Mouse (Mus musculus) MEL (cell line): ENCODE measurements around the gene Ube2h. TPM values are rescaled to one million over a fixed set of nuclear protein-coding genes. Genes with fewer than 3 reads are reported as not detected.

Source experiments
- DNase-seq: peaks from one replicate; pipeline ENCODE4 v3.0.0; 2011; ENCODE audit warnings: low read depth, low spot score
- H3K27ac ChIP-seq: 2 replicates; pipeline ENCODE4 v1.5.1; 2012; ENCODE audit warnings: low read depth, mild to moderate bottlenecking, control low read depth, low read length, moderate library complexity; ENCODE audit not compliant: control insufficient read depth
- H3K27me3 ChIP-seq, 2 experiments: fragments of 150-350 bp in 1 of 2; sonication (generic) in 1 of 2; 2 replicates each; pipeline ENCODE4 v1.6.1; 2012; ENCODE audit warnings: low read length in 2 of 2, mild to moderate bottlenecking in 2 of 2, improper control_type of control experiment in 1 of 2, moderate library complexity in 1 of 2; ENCODE audit not compliant: insufficient read depth in 2 of 2, control insufficient read depth in 1 of 2
- H3K36me3 ChIP-seq, 2 experiments: 2 replicates each; pipeline ENCODE4 v1.6.1; 2012 to 2014; ENCODE audit warnings: low read length in 2 of 2, improper control_type of control experiment in 1 of 2, inconsistent platforms in 1 of 2, mild to moderate bottlenecking in 1 of 2; ENCODE audit not compliant: insufficient read depth in 2 of 2, control insufficient read depth in 1 of 2
- H3K4me1 ChIP-seq, 2 experiments: fragments of 150-350 bp in 1 of 2; sonication (generic) in 1 of 2; 2 replicates each; pipeline ENCODE4 v1.6.1; 2012; ENCODE audit warnings: low read length in 2 of 2, improper control_type of control experiment in 1 of 2, mild to moderate bottlenecking in 1 of 2; ENCODE audit not compliant: insufficient read depth in 2 of 2, control insufficient read depth in 1 of 2
- H3K4me3 ChIP-seq, 2 experiments: fragments of 150-350 bp in 1 of 2; sonication (generic) in 1 of 2; 2 replicates each; pipeline ENCODE4 v1.5.1; 2012; ENCODE audit warnings: low read depth in 2 of 2, low read length in 2 of 2, mild to moderate bottlenecking in 2 of 2, moderate library complexity in 2 of 2, control low read depth in 1 of 2, improper control_type of control experiment in 1 of 2; ENCODE audit not compliant: control insufficient read depth in 1 of 2, insufficient read depth in 1 of 2
- H3K79me2 ChIP-seq: 2 replicates; pipeline ENCODE4 v1.6.1; 2012; ENCODE audit warnings: mild to moderate bottlenecking, low read length, moderate library complexity; ENCODE audit not compliant: control insufficient read depth, poor library complexity, insufficient read depth
- H3K9ac ChIP-seq: 2 replicates; pipeline ENCODE4 v1.6.1; 2012; ENCODE audit warnings: low read depth, mild to moderate bottlenecking, control low read depth, low read length, moderate library complexity; ENCODE audit not compliant: control insufficient read depth, poor library complexity, severe bottlenecking
- H3K9me3 ChIP-seq: fragments of 150-350 bp; sonication (generic); replicated peaks from 2 replicates; pipeline ENCODE4 v1.6.1; 2012; ENCODE audit warnings: mild to moderate bottlenecking, low read length, improper control_type of control experiment, moderate library complexity; ENCODE audit not compliant: insufficient read depth
- BHLHE40 ChIP-seq: IDR thresholded peaks from 2 replicates; pipeline ENCODE4 v1.6.1; 2012; ENCODE audit warnings: low read depth, mild to moderate bottlenecking, inconsistent platforms, low read length, improper control_type of control experiment, borderline replicate concordance
- CHD2 ChIP-seq: IDR thresholded peaks from 2 replicates; pipeline ENCODE4 v1.6.1; 2011; ENCODE audit warnings: low read length, improper control_type of control experiment
- ELF1 ChIP-seq: IDR thresholded peaks from 2 replicates; pipeline ENCODE4 v1.6.1; 2014; ENCODE audit warnings: low read depth, mild to moderate bottlenecking, inconsistent platforms, low read length, improper control_type of control experiment, moderate library complexity
- EP300 ChIP-seq, 2 experiments: IDR thresholded peaks; 2 replicates each; pipeline ENCODE4 v1.6.1; 2011; ENCODE audit warnings: improper control_type of control experiment in 2 of 2, low read length in 2 of 2, low read depth in 1 of 2, mild to moderate bottlenecking in 1 of 2
- KAT2A ChIP-seq: conservative IDR thresholded peaks from 2 replicates; pipeline ENCODE4 v1.6.1; 2012; ENCODE audit warnings: low read depth, low read length, improper control_type of control experiment, inconsistent platforms
- MAFK ChIP-seq: IDR thresholded peaks from 2 replicates; pipeline ENCODE4 v1.6.1; 2011; ENCODE audit warnings: low read depth, mild to moderate bottlenecking, low read length, improper control_type of control experiment, borderline replicate concordance
- MAX ChIP-seq: IDR thresholded peaks from 2 replicates; pipeline ENCODE4 v1.6.1; 2011; ENCODE audit warnings: low read length, improper control_type of control experiment
- MXI1 ChIP-seq: IDR thresholded peaks from 2 replicates; pipeline ENCODE4 v1.6.1; 2011; ENCODE audit warnings: mild to moderate bottlenecking, low read depth, low read length, improper control_type of control experiment
- MYC ChIP-seq: IDR thresholded peaks from 2 replicates; pipeline ENCODE4 v1.6.1; 2011; ENCODE audit warnings: low read depth, mild to moderate bottlenecking, low read length, improper control_type of control experiment, moderate library complexity
- POLR2AphosphoS2 ChIP-seq: IDR thresholded peaks from 2 replicates; pipeline ENCODE4 v1.6.1; 2011; ENCODE audit warnings: low read length, improper control_type of control experiment
- RAD21 ChIP-seq: IDR thresholded peaks from 2 replicates; pipeline ENCODE4 v1.6.1; 2011; ENCODE audit warnings: mild to moderate bottlenecking, low read depth, low read length, improper control_type of control experiment
- RCOR1 ChIP-seq: IDR thresholded peaks from 2 replicates; pipeline ENCODE4 v1.6.1; 2012; ENCODE audit warnings: low read depth, mild to moderate bottlenecking, inconsistent platforms, low read length, improper control_type of control experiment
- TBP ChIP-seq: IDR thresholded peaks from 2 replicates; pipeline ENCODE4 v1.8.0; 2011; ENCODE audit warnings: low read depth, low read length, improper control_type of control experiment
- UBTF ChIP-seq: IDR thresholded peaks from 2 replicates; pipeline ENCODE4 v1.6.1; 2012; ENCODE audit warnings: low read depth, mild to moderate bottlenecking, inconsistent platforms, low read length, improper control_type of control experiment, moderate library complexity, borderline replicate concordance; ENCODE audit not compliant: insufficient read depth
- USF1 ChIP-seq: IDR thresholded peaks from 2 replicates; pipeline ENCODE4 v1.6.1; 2014; ENCODE audit warnings: low read depth, mild to moderate bottlenecking, inconsistent platforms, low read length, improper control_type of control experiment, moderate library complexity
- USF2 ChIP-seq, 2 experiments: IDR thresholded peaks; 2 replicates each; pipeline ENCODE4 v1.6.1; 2011 to 2012; ENCODE audit warnings: improper control_type of control experiment in 2 of 2, low read length in 2 of 2, borderline replicate concordance in 1 of 2, inconsistent platforms in 1 of 2, low read depth in 1 of 2, mild to moderate bottlenecking in 1 of 2; ENCODE audit not compliant: insufficient read depth in 1 of 2
- ZNF384 ChIP-seq: IDR thresholded peaks from 2 replicates; pipeline ENCODE4 v1.6.1; 2012; ENCODE audit warnings: low read depth, mild to moderate bottlenecking, inconsistent platforms, low read length, improper control_type of control experiment
- polyA plus RNA-seq, 2 experiments: library from polyadenylated mRNA; stranded (reverse) in 1 of 2; unstranded in 1 of 2; fragments of >175 nt in 1 of 2; fragments of >200 nt in 1 of 2; gene quantifications; 2 replicates each; pipeline versions ENCODE4 v1.2.1 to v1.2.4; 2012; ENCODE audit warnings: low replicate concordance in 2 of 2, low read depth in 1 of 2; ENCODE audit not compliant: insufficient read length in 2 of 2, insufficient read depth in 1 of 2, missing spikeins in 1 of 2
- total RNA-seq: library from RNA; depleted of rRNA; stranded (reverse); fragments of 300-350 nt; gene quantifications from 2 replicates; pipeline ENCODE4 v1.2.3, GENCODE M21; 2012

The Ube2h gene
- total and polyA plus RNA-seq, 3 experiments = 4.2 to 7.4 TPM; not detected in 1

- Histone ChIP-seq H3K9ac (no peak overlapping the region), H3K4me3 (no peak overlapping the region), H3K27ac (no peak overlapping the region)
- TF ChIP-seq BHLHE40 (peak; percentile 85), RCOR1 (no peak), MAX (0 out of 2 replicates have a peak, but pooled peaks have one; percentile 29), USF2 (IDR thresholded peaks at IDR 0.05; ENCODE audit: borderline replicate concordance in 1 of 2, insufficient read depth in 1 of 2, low read depth in 1 of 2, low read length in 2 of 2) (0 out of 4 replicates have a peak, but pooled peaks of 1 of the 2 experiments have one; percentile 36), RAD21 (no peak), TBP (peak; percentile 98), CHD2 (no peak), MAFK (0 out of 2 replicates have a peak, but pooled peaks have one; percentile 19), POLR2AphosphoS2 (no peak), UBTF (no peak), KAT2A (no peak), EP300 (IDR thresholded peaks at IDR 0.05; ENCODE audit: low read depth in 1 of 2, low read length in 2 of 2) (0 out of 4 replicates have a peak, but pooled peaks of 1 of the 2 experiments have one; percentile 21), MYC (0 out of 2 replicates have a peak, but pooled peaks have one; percentile 12), USF1 (peak; percentile 86), ELF1 (no peak)
- TF ChIP-seq, all 39 proteins: peak for 8
- H3K79me2 ChIP-seq = no peaks in the 10 kb centered on the region
- peak; percentile 40 for DNase-seq
- H3K4me1 ChIP-seq = peaks cover 3 to 8% of the 10 kb centered on the region in 2 experiments; a peak in 3 of 4 replicates
- peaks cover 0 to 7% of the 10 kb centered on the region in 2 experiments; a peak in 2 of 4 replicates for H3K36me3 ChIP-seq
- no peaks in the 10 kb centered on the region for H3K27me3 ChIP-seq
- no peaks in the 10 kb centered on the region for H3K9me3 ChIP-seq
These were observed 43.0 kb upstream of the Ube2h start for GRCm38 (mm10) chr6:30347288-30347801.

GRCm38 (mm10) chr6:30346737-30347136 is 42.4 kb upstream of the Ube2h start:
- peaks cover 3 to 8% of the 10 kb centered on the region in 2 experiments; a peak in 3 of 4 replicates for H3K4me1 ChIP-seq
- peaks cover 0 to 7% of the 10 kb centered on the region in 2 experiments; a peak in 2 of 4 replicates for H3K36me3 ChIP-seq

More at GRCm38 (mm10) chr6:30346737-30347136, 42.4 kb upstream of the Ube2h start:
- peak; percentile 57 for DNase-seq
- H3K27ac ChIP-seq = no peak overlapping the region
- H3K4me3 ChIP-seq = 0 out of 4 replicates have a peak overlapping the region, but pooled peaks of 1 of the 2 experiments have one; percentile 5
- H3K9me3 ChIP-seq = no peaks in the 10 kb centered on the region
- H3K79me2 ChIP-seq = no peaks in the 10 kb centered on the region
- TF ChIP-seq USF1 = peak; percentile 49; the same call in 1 of the 2 replicates
- TF ChIP-seq BHLHE40 = peak; percentile 24; the same call in 1 of the 2 replicates
- TF ChIP-seq TBP = no peak
- TF ChIP-seq ZNF384 = peak; percentile 7; the same call in 1 of the 2 replicates
- TF ChIP-seq MXI1 = peak; percentile 23; the same call in 1 of the 2 replicates
- no peak for TF ChIP-seq EP300 (IDR thresholded peaks at IDR 0.05; ENCODE audit: low read depth in 1 of 2, low read length in 2 of 2)
- no peaks in the 10 kb centered on the region for H3K27me3 ChIP-seq
- peak overlapping the region; percentile 21; the same call in 1 of the 2 replicates for H3K9ac ChIP-seq
